Mouse (Mus musculus) brain, embryonic 14.5 days (tissue): ENCODE results near the gene Neurl1b.

Experiments
- CTCF ChIP-seq: fragments of 200-500 bp; IDR thresholded peaks from 2 replicates; pipeline ENCODE4 v1.5.1; 2012; ENCODE audit warnings: inconsistent platforms, mild to moderate bottlenecking, moderate library complexity, borderline replicate concordance; ENCODE audit not compliant: insufficient read depth, insufficient read length; ENCODE audit errors: extremely low read depth
- POLR2A ChIP-seq: fragments of 200-500 bp; IDR thresholded peaks from 2 replicates; pipeline ENCODE4 v1.6.1; 2012; ENCODE audit warnings: mild to moderate bottlenecking, inconsistent platforms, borderline replicate concordance; ENCODE audit not compliant: poor library complexity, insufficient read depth, insufficient read length, severe bottlenecking; ENCODE audit errors: extremely low read depth

- no peak for TF ChIP-seq CTCF
- TF ChIP-seq POLR2A, result no peak
Measured at GRCm38 (mm10) chr17:26417770-26418421, 3.3 kb downstream of the Neurl1b start.
